Mouse (Mus musculus): Measurements from ENCODE around the gene Dazap1. TPM values are rescaled to one million over a fixed set of nuclear protein-coding genes. Genes with fewer than 3 reads are reported as not detected.

The Dazap1 gene
- total RNA-seq, 4 experiments from 2014 or later = 31.8 to 38.5 (median 34.6) TPM

DNA sequence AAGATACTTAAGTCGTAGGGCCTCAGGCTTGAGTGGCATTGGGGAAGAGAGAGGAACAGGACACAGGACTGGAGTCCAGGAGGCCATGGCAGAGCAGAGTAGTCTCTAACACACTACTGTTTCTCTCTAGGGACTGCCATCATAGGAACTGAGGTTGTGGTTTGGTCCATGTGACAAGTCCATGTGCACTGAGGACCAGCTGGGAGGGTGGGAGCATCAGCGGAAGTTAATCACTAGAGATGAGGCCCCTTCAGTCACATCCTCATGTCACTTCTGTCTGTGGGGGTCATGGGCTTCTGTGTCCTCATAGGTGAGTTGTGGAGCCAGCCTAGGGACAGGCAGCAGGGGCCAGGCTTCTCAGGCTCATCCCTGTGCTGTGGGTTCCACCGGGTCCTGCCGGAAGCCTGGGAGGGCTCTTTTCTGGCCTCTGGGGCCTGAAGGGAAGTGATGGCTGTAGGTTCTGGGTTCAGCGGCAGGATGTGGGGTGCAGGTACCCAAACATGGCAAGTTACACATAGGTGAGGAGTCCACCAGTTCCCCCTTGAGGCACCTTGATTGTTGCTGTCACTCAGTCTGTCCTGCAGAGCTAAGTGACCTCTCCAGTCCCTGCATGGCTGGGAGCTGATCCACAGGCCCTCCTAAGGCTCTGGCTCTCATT is 10.0 kb downstream of the Dazap1 start:
- no peak for DNase-seq (ENCODE audit: low spot score in 2 of 2)

DNA sequence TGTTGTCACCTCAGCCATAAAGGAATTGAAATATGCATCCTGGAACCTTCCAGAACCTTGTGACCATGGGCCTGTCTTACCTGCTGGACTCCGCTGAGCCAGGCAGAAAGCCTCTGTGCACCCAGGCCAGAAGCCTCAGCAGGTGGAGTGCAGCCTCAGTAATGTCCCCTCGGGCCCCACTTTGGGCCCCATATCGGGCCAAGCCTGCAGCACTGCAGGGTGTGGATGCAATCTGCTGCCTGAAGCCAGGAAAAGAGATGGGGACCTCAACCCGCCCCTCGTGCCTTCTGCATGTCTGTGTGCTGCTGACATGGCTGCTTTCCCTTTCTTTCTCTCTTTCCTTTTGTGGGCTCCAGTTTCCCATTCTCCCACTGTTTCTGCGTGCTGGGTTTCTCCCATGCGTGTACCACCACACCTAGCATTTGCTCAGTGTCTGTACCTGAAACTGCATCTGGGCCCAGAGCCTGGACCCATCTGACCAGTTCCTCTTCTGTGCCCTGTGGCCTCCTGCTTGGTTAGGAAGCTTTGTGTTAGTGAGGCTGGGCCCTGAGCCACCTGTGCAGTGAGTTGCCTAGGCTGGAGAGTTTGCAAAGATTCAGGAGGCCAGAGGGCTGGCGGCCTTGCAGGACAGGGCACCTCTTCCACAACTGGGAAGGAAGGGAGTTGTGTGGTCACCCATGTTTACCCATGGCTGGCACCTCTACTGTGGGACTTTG is 10.7 kb downstream of the Dazap1 start:
- DNase-seq (ENCODE audit: low spot score in 2 of 2) = no peak

DNA sequence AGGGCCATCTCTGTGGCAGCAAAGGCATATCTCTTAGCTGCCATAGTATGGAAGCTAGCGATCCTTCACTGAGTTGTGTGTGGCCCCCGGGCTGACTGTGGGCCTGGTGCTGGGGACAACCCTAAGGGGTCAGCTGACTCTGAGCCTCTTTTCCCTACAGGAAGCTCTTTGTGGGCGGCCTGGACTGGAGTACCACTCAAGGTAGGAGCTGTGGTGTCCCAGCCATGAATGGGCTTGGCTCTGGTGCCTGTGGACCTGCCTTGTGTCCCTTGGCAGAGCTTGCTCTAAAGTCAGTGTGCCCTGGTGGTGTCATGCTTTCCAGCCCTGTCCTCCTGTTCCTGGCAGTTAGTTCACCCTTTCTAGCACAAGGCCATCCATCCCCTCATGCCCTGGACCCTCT is 12.6 kb downstream of the Dazap1 start:
- DNase-seq (ENCODE audit: low spot score in 2 of 2) = no peak

DNA sequence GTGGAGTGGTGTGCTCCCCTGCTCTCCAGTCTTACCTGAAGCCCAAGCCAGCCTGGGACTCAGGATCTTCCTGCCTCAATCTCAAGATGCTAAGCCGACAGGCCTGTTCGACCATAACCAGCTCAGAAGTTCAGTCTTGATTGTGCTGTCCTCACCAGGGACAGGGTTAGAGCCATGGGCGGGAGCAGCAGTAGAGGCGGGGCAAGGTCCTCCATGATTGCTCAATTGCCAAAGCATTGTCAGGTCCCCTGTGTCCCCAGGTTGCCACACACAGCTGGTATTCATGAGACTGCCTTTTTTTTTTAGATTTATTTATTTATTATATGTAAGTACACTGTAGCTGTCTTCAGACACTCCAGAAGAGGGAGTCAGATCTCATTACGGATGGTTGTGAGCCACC is 15.0 kb downstream of the Dazap1 start:
- no peak for DNase-seq (ENCODE audit: low spot score in 2 of 2)

DNA sequence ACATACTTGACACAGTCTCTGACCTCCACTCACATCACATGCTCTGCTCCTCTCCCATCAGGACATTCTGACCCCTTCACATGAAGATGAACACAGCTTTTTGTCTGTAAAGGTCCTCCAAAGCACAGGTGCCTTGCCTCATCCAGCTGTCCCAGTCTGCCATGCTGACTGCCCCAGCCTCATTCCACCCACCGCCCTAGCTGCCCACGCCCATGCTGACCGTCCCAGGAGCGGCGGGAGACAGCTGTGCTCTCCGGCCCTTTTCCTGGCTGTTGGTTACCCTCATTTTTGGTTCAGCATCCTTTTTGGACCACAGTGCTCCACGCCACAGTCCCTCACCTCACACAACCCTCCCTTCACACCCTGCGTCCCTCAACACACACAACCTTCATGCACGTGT is 17.1 kb downstream of the Dazap1 start:
- DNase-seq (ENCODE audit: low spot score in 2 of 2) = no peak

DNA sequence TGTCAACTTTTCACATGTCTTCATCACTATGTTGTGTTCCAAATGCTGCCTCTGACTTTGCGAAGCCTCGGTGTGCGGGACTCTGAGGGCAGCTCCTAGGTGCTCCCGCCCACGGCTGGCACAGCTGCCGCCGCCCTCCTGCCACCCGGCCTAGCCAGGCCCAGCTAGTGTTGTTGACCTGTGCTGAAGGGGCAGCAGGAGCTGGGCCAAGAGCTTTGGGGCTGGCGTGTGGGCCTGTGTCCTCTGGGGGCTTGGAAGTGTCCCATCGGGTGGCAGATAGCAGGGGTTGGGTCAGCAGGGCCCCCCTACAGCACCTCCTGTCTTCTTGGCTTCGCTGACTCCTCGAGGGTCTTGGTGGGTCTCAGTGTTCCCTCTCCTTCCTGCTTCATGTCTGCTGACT is 18.0 kb downstream of the Dazap1 start:
- no peak for DNase-seq (ENCODE audit: low spot score in 2 of 2)

DNA sequence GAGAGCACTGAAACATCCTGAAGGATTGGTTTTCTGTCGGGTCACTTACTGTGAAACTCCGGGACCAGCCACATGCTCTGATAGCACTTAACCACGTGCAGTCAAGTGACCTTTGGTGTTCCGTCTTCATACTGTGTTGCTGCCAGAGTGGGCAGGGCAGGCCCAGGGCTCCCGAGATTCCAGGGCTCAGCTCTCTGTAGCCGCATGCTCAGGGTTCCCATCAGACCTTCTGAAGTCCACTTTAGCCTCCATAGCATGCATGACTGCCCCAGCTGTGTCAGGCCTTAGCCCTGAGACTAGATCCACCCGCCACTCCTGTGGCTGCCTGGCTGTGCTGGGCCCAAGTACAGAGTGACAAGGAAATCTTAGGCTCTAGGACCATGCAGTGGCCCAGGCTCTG is 20.0 kb downstream of the Dazap1 start:
- DNase-seq (ENCODE audit: low spot score in 2 of 2) = no peak

DNA sequence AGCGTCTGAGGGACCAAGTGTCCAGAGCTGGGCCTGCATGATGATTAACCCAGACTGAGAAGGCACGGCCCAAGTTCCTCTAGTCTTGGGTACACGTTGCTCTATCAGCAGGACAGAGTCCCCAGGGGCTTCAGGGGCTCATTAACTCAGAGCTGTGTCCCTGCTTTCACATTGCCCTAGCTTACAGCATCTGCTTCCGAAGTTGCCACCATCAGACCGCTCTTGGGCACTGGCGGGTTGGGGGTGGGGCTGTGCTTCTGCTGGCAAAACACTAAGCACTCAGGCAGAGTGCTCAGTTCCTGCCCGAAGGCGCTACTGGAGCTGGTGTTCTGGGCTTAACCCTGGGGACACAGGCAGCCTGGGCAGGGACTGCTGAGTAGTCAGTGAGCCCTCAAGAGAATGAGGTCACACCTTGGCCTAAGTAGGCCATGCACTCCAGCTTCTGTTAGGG is 20.7 kb downstream of the Dazap1 start:
- DNase-seq (ENCODE audit: low spot score in 2 of 2) = peak in 1 of 2 experiments; percentile 51

DNA sequence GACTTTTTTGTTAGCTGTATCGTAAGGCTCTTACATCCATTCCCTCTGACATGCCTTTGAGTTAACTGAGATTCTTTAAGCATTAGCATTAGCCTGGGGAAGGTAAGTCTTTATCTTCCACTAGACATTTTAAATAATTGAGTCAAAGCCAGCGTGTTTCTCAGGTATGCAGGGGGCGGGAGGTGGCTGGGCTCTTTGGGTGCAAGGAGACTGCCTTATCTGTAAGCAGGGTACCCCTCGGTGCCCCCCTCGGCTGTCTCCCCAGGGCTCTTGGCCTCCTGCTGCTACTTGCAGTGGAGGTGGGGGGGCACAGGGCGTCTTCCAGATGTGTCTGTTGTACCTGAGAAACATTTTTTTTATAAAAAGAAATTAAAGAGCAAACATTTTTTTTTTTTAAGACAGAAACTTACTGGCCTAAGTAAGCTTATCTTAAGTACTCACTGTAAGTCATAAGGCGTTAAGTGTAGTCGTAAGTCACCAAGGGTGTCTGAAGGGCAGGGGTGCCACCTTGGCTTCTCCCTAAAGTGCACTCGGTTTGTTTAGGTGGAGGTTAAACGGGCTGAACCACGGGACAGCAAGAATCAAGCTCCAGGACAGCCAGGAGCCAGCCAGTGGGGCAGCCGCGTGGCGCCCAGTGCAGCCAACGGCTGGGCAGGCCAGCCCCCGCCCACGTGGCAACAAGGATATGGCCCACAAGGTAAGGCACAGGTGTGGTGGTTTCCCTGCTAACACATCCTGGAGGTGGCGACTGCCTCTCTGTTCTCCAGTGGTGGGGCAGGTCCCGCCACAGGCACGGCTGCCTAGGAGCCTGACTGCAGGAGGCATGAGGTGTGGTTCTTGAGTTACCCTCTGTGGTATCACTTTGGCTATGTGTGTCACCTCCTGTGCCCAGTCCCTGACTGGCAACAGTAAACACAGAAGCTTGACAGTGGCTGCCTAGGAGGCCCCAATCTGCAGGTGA is 21.5 kb downstream of the Dazap1 start:
- DNase-seq (ENCODE audit: low spot score in 2 of 2) = no peak

DNA sequence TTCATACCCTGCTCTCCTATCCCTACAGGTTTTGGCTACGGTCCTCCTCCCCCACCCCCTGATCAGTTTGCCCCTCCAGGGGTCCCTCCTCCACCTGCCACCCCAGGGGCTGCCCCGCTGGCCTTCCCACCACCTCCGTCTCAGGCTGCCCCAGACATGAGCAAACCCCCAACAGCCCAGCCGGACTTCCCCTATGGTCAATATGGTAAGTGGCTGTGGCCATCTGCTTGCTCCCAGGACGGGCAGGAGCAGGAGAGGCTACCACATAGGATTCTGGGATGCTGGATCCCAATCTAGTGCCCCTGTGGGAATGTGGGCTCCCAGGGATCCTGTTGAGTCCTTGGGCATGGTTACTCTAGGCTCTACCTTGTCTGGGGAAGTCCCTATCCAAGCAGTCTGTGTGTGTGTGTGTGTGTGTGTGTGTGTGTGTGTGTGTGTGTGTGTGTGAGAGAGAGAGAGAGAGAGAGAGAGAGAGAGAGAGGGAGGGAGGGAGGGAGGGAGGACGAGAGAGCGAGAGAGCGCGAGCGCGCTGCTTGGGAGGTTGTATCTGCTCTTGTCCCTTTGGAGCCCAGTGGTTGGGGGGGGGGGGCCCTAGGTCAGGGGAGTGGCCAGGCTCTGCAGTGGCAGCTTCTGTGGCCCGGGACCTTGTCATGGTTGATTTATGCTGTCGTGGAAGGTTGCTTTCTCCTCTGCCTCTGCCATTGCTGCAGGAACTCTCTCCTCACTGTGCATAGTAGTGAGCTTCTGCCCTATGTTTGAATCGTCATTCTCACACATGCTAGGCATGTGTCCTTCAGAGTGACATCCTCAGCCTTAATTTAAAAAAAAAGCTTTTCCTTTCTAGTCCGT is 24.2 kb downstream of the Dazap1 start:
- no peak for DNase-seq (ENCODE audit: low spot score in 2 of 2)

DNA sequence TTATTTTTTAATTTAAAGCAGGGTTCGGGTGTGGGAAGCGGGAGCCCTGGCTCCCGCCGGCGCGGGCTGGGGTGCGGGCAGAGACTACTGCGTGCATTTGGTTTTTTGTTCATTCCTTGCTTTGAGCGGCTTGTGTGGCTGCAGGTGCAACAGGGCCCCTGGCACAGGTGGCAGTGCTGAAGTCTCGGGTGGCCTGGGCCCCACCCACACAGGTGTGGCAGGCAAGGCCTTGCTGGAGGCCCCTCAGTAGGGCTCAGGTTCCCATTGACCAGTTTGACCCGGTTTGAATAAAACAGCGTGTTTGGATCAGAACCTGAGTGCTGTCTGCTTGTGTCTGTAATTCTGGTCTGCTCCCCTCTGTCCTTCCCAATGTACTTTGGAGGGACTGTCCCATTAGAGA is 26.8 kb downstream of the Dazap1 start:
- no peak for DNase-seq (ENCODE audit: low spot score in 2 of 2)

DNA sequence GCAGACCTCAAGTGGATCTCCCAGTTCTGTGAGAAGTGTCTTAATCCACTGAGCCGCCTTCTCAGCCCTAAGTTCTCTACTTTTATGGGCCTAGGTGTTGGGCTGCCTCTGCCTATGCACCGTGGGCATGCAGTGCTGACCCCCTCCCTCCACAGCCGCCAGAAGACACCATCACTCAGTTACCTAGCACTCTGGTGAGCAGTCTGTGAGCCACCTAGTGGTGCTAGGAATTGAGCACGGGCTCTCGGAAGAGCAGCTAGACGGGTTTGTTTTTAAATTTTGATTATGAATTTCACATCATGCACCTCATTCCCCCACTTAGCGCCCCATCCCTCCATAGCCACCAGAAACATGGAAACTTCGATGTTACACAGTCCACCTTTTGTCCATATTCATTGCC is 27.4 kb downstream of the Dazap1 start:
- no peak for DNase-seq (ENCODE audit: low spot score in 2 of 2)

DNA sequence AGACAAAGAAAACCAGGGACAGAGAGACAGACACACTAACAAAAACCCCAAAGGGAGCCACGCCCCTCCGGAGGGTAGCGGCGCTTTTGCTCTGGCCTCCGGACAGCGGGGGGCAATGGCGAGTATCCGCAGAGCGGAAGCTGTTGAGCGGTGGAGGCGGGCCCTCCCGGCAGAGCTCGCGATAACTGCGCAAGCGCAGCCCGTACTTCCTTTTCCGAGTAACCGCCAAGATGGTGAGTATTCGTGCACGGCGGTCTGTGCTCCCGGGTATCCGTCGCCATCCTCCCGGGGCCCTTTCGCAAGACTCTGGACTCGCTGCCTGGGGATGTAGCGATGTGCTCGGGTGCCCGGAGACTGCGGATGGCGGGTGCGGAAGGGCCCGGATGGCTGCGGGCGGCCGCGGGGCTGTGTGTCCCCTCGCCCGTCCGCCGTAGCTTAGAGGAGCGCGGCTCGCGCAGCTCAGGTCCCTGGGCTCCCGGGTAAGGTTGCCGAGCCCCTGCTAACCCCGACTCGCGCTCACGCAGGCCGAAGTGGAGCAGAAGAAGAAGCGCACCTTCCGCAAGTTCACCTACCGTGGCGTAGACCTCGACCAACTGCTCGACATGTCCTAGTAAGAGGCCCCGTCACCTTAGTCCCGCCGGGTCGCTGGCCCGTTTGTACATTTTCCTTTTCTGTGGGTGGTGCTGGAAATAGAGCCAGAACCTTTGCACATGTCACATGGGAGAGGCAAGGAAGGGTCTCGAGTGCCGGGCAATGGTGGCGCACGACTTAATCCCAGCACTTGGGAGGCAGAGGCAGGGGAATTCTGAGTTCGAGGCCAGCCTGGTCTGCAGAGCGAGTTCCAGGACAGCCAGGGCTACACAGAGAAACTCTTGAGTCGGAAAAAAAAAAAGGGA is 31.2 kb downstream of the Dazap1 start, which contains the start of gene Rps15:
Gene Rps15 (plus strand): TSS at position 203 of the 896 bp plus-strand sequence.
- peak; percentile 82 to 91 for DNase-seq (ENCODE audit: low spot score in 2 of 2)

DNA sequence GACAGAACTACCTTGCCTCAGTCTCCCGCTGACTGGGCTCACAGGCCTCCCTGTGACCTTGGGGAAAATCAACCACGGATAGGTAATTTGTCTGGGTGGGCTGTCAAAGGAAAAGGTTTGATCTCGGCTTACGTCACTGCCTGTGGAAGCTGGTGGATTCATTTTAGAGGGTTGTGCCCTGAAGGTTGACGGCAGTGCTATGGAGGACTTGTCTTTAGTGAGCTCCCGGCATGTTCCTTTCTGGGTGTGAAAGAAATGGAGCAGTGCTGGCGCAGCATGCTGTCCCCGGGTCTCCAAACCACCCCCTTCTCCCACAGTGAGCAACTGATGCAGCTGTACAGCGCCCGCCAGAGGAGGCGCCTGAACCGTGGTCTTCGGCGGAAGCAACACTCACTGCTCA is 32.0 kb downstream of the Dazap1 start:
- DNase-seq (ENCODE audit: low spot score in 2 of 2) = no peak

DNA sequence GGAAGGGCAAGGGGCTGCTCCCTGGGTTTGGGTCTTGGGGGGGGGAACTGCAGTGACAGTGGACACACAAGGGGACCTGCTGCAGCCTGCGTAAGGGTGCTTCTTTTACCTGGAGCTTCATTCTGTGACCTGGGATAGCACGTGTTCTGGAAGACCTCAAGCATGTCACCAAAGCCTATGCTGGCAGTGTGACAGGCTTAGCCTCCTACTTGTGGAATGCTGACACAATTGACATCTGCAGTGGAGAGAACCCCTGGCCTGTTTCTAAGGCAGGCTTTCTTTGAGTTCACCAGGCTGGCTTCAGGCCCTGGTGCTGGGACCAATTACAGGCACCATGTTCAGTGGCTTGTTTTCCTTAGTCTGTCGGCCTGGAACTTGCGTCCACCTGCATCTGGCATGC is 33.0 kb downstream of the Dazap1 start:
- DNase-seq (ENCODE audit: low spot score in 2 of 2) = no peak

DNA sequence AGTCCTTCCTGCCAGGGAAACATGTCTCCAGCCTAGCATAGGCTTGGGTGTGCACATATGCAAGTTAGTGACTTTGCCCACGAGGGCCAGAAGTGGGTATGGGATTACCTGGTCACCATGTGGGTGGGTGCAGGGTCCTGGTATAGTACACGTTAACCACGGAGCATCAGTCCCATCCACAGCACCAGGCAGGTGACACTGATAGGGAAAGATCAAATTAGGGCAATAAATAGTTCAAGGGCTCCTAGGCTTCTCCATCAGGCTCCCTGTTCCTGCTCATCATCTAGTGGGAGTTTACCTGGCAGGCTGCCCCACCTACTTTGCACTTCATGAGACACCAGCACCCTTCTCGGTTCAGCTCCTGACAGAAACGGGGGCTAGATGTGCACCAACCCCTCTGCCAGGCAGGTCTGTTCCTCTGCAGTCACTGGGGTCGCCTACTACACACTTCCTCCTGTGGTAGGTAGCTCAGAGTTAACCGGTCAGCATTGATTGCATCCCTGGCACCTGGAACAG is 33.6 kb downstream of the Dazap1 start:
- no peak for DNase-seq (ENCODE audit: low spot score in 2 of 2)

DNA sequence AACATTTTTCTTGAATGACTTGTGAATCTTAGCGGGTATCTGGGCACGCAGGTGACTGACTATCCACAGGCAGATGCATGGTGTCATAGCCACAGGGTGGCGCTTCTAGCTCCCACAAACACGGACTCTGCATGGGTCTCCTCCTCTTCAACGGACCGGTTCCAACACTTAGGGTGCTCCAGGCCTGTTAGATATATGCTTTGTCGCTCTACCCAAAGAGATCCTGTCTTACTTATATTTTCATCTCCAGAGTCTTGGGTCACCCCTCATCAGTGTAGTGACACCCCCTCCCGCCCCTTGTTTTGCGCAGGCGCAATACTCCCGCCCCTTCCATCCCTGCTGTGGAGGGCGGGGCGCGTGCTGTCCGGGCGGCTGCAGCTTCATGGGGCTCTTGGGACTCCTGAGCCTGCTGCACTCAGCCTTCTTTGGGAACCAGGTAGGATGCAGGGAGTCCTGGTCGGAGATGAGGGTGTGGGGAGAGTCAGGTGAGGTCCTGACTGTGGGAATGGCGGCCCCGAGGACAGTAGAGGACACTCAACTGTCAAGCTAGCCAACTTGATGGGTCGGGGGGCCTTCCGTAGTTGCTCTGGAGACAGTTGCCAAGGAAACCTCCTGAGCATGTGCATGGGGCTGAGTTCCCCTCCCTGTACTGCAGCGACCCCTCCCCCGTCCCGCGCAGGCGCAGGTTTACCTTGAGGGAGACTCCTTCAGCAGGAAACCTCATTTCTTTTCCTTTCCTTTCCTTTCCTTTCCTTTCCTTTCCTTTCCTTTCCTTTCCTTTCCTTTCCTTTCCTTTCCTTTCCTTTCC is 34.5 kb downstream of the Dazap1 start, which contains the start of gene Apc2:
Gene Apc2 (plus strand): TSS at position 360 of the 808 bp plus-strand sequence.
- DNase-seq (ENCODE audit: low spot score in 2 of 2) = peak; percentile 53 to 69

DNA sequence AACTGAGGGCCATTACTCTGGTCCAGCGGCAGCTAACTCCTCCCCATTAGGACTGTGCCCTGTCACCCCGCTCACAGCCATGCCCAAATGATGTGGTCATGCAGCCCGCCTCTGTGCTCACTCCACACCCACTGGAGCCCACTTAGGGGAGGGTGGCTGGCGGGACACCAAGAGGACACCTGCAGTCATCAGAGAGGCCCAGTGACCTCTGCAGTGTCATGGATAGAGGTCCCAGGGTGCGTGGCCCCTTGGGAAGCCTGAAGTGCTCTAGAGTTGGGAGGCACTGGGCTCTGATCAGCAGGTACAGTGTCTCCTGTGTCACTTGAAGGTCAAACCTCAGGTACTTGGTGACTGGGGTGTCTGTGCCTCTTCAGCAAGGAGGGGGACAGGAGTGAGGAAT is 35.5 kb downstream of the Dazap1 start:
- DNase-seq (ENCODE audit: low spot score in 2 of 2) = no peak
